Mouse (Mus musculus) left cerebral cortex, adult 11 months (tissue): ENCODE results near the gene Ugt1a6b.
"Not testable (repeated sequence)": the region's sequence is repeated elsewhere in the genome, so short reads cannot be mapped to it uniquely, and the experiment has no call there.

Source experiments
- DNase-seq: peaks from one replicate; pipeline ENCODE4 v3.0.0; 2022; ENCODE audit warnings: low spot score

Ugt1a6b gene

DNA sequence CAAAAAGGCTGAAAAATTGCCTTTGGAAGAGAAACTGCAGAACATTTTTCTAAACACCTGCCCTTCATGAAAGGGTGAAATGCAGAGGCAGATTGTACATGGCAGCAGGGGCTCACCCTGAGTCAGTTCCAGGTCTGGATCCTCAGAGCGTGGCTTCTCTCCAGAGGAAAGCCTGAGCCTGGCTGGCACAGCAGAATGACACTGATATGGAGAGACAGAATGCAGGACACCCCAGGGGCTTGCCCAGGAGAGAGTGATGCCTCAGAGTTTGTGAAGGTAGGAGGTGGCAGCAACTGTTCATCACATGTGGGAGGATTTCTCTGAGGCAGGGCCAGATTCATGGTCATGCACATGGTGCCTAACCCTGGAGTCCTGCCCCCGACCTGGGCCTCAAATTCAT lies 96.9 kb downstream of the Ugt1a6b start:
- no peak for DNase-seq

DNA sequence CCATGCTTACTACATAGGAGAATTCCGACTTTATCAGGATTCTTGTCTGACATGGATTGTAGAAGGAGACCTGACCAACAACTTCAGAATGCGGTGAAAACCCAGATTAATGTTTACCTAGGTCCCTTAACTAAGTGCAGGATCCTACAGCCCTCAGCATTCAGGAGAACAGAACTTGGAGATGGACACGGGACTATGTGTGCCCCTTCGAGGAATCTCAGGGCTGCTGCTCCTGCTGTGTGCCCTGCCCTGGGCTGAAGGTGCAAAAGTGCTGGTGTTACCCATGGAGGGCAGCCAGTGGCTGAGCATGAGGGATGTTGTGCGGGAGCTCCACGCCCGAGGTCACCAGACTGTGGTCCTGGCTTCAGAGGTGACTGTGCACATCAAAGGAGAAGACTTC lies 97.4 kb downstream of the Ugt1a6b start, which contains the start of gene Ugt1a2:
Gene Ugt1a2, plus strand, starts transcription at position 146 of the 400 bp plus-strand sequence.
- DNase-seq, result no peak

DNA sequence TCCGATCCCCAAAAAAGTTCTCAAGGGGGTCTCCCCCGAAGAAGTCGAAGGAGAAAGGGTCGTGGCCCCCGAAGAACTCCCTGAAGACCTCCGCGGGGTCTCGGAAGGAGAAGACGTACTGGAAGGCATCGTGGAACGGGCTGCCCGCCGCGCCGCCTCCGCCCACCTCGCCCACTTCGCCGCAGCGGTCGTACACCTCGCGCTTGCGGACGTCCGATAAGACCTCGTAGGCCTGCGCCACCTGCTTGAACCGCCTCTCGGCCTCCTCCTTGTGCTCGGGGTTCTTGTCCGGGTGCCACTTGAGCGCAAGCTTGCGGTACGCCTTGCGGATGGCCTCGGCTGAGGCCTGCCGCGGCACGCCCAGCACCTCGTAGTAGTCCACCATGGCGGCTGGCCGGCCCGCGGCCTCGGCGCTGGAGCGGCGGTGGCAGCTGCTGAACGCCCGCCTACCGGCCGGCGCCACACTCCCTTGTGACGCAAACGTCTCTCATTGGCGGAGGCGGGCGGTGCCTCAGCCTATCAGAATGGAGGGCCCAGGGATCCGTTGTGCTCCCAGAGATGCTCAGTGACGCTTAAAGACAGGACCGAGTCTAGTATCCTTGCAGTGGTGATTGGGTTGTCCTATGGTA lies 102.4 kb downstream of the Ugt1a6b start, which contains the start of gene Dnajb3:
Gene Dnajb3, minus strand, starts transcription at position 489 of the 629 bp plus-strand sequence.
- peak; percentile 72 for DNase-seq

DNA sequence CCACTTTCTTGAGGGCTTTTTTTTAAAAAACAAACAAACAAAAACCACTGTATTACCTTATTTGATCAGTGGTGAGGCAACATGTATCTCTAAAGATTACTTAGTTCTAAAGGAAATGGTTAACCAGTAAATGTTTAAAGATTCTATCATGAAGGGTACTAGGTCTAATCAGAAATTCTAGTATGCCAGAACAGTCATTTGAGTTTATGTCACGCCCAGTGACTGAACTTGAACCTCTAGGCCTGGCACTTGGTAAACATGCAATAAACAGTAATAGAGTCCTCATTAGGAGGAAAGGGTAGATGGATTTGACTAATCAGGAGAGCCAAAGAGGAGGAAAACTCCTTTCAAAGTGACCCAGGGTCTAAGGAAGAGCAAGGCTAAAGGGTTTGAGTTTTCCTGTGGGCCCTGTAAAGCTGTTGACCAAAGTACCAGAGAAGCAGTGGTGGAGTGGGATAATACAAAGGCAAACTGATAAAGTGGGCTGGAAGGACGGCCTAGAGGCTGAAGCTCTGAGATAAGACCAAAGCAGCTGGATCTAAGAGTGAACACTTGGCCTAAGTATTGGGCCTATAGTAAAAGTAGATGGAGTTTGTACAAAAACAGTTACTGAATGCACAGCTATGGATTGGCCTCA lies 103.9 kb downstream of the Ugt1a6b start:
- DNase-seq, result no peak

DNA sequence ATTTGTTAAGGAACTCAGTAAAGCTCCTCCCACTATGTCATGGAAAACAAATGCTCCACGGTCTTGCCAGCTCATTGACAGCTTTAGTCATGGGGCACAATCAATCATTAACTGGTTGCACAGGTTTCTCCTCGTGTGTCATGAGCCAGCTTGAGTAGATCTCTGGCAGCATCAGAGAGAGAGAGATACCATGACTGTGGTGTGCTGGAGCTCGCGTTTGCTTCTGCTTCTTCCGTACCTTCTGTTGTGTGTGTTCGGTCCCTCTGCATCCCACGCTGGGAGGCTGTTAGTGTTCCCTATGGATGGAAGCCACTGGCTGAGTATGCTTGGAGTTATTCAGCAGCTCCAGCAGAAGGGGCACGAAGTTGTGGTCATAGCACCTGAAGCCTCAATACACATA lies 108.8 kb downstream of the Ugt1a6b start, which contains the start of gene Ugt1a1:
Gene Ugt1a1, plus strand, starts transcription at position 148 of the 400 bp plus-strand sequence.
- no peak for DNase-seq

DNA sequence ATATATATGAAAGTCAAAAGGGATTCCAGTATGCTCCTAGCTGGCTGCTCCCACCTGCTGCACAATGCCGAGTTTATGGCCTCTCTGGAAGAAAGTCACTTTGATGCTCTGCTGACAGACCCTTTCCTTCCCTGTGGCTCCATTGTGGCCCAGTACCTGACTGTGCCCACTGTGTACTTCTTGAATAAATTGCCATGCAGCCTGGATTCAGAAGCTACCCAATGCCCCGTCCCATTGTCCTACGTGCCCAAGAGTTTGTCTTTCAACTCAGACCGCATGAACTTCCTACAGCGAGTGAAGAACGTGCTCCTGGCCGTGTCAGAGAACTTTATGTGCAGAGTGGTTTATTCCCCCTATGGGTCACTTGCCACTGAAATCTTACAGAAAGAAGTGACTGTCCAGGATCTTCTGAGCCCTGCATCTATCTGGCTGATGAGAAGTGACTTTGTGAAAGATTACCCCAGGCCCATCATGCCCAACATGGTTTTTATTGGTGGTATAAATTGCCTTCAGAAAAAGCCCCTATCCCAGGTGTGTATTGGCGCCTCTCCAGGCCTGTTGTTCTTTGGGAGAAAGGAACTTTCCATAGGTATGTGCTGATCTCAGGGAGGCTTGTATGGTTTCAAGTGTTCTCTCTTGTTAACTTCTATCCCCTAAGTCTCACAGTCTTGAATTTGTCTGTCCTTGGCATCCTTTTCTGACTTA lies 109.4 kb downstream of the Ugt1a6b start:
- DNase-seq, result no peak

DNA sequence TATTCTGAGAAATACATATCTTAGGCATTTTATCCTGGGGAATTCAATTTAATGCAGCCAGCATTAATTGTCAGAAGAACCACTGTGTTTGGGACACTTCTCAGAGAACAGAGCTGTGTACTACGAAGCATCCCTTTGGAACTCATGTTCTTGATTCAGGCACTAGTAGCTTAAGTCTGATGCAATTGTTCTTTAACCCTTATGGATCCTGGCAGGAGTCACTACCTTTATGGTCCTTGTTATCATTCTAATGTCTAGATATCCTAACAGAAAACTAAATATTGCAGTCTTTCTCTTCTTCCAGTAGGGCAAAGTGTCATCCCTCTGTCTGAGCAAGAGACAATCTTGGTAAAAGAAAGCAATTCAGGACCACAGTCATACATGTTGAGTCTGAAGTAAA lies 110.0 kb downstream of the Ugt1a6b start:
- no peak for DNase-seq

DNA sequence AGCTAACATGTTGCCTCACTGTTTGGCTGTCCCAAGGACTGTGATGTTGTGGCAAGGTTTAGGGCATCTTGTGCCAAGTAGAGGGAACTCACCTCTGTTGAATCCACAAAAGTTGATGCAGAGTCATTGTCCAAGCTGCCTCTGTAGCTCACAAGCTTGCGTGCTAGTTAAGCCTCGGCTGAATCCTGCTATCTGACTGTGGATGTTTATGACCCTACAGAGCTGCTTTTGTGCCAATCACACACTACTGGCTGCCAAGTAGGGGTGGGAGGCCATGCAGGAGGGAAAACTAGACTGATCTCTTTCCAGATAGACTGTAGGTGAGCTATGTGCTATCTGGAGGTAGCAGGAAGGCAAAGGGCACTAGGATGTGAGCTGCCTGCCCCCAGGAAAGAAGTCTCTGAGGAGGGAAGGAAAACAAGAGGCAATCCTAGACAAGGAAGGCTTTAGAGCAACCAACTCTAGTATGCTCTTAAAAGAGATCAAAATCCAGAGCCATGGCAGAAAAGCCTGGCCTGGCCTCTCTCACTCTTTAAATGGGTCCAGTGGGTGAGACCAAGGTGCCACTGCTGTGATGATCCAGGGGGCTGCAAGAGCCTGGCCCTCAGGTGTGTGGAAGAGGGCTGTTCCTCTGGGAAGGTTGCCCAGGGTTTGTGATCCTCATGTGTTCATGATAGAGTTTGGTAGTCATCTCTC lies 110.9 kb downstream of the Ugt1a6b start:
- no peak for DNase-seq

DNA sequence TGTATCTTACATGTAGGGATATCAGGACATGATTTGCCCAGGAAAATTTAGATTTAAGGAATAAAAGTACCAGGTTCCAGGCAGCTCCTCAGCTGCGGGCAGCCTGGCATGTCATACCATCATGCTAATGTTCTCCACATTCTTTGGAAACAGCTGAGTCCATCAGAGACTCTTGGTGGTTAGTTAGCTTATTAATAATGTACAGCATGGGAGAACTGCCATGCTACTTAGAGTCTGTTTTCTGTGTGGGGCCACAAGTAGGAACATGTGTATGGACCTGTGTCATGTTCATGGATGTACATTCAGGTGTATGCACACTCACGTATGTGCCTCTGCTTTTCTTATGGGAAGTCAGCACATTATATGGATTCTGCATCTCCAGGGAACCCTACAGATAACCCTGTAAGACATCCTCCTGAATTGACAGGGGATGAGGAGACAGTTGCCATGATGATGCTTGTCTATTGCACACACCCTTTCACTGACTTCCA lies 111.5 kb downstream of the Ugt1a6b start:
- no peak for DNase-seq

DNA sequence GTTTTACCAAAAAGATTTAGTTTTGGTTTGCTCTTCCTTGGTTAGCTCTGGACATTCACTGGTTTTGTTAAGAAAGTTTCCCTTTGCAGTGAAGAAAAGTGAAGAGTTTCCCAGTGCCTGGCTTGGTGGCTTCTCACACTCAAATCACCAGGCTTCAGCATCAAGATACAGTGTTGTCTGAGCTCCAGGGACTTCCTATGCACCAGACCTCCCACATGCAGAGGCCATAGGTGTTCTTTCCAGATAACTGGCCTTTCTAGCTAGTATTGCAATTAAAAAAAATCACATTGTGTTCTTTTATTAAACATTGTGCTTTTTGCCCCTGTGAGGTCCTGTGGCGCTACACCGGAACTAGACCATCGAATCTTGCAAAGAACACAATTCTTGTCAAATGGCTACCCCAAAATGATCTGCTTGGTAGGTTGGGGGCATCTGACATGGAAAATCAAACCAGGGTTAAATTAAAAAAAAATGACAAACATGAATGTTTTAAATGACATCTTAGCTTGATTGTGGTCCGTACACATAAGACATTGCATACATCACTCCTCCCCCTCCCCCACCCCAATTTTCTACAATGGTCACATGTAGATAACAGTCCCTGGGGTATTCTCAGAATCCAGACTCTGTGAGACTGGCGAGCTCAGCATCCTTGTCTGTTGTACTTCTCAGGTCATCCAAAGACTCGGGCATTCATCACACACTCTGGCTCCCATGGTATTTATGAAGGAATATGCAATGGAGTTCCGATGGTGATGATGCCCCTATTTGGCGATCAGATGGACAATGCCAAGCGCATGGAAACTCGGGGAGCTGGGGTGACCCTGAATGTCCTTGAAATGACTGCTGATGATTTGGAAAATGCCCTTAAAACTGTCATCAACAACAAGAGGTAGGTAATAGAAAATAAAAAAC lies 112.7 kb downstream of the Ugt1a6b start:
- no peak for DNase-seq

DNA sequence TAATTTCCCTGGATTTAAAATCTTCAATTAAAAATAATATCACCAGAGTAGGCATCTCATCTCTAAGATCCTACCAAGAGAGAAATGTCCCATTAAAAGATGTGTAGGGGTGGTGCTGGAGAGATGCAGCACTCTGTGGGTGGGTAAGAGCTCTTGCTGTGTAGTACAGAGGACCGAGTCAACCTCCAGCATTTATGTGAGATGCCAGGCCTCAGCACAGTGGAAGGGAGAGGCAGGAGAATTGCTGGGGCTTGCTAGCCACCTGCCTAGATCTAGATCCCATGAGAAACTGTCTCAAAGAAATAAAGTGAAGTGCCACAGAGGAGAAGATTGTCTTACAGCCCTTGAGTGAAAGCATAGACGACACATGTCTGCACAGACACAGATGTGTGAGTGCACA lies 113.5 kb downstream of the Ugt1a6b start:
- no peak for DNase-seq

DNA sequence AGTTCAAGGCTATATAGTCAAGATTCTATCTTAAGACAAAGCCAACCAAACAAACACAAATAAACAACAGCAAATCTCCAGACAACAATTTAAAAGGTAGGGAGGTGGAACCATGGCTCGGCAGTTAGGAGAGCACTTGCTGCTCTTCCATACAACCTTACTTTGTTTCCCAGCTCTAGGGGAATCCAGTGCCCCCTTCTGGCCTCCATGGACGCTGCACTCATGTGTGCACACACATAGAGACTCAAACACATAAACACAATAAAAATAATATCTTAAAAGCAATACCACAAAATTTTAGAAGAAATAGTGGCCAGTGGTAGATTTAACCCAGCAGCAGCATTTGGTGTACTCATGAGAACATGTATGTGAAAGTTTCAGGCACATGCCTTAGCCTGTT lies 114.1 kb downstream of the Ugt1a6b start:
- DNase-seq, result no peak

DNA sequence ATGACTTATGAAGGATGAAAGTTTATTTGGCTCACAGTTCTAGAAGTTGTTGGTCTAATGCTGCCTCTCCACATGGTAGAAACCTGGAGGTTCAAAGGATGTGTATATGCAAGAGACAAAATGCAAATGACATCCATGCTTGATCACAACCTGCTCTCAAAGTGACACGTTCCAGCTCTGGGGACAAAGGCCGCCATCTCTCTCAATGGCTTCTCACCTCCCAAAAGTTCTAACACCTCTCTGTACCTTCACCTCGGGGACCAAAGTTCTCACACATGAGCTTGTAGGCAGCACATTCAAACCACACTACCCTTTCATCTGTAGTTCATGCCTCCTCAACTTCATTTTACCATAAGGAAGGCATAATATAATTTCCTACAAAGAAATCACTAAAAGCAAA lies 114.5 kb downstream of the Ugt1a6b start:
- DNase-seq, result no peak

DNA sequence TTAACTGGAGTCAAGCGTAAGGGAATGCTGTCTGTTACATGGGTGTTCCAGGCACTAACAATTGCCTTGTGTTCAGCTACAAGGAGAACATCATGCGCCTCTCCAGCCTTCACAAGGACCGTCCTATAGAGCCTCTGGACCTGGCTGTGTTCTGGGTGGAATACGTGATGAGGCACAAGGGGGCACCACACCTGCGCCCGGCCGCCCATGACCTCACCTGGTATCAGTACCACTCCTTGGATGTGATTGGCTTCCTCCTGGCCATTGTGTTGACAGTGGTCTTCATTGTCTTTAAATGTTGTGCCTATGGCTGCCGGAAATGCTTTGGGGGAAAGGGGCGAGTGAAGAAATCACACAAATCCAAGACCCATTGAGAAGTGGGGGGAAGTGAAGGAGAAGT lies 115.0 kb downstream of the Ugt1a6b start:
- DNase-seq, result no peak

DNA sequence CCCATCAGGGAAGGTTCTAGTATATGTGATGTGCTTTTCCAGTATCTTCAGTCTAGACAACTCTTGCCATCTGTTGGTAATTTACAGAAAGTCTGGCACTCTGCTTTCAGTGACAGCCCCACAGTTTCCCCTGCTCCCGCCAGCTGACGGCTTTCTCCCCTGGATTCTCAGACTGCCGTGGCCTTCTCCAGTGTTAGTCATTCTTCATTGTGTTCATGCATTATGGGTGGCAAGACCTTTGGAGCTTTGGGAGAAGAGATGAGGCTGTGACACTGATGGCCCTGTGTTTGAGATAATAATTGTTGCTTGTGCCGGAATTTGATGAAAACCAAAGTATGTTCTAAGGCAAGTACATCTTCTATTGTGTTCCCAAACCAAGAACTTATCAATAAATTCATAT lies 115.5 kb downstream of the Ugt1a6b start:
- DNase-seq, result no peak

DNA sequence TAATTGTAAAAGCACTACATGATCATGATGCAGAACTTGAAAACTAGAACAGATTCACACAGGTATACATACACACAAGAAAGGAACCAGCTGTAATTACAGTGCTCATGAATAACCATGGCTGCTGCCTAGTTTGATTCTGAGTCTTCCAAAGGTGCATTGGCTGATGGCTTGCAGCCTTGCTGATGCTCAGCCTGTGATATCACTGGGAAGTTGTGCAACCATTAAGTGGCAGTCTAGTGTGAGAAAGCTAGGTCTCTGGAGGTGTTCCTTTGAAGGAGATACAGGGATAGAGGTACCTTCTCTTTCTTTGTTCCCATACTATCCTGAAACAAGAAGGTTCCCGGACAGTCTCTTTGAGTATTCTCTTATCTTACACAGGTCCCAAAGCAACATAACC lies 116.0 kb downstream of the Ugt1a6b start:
- no peak for DNase-seq

DNA sequence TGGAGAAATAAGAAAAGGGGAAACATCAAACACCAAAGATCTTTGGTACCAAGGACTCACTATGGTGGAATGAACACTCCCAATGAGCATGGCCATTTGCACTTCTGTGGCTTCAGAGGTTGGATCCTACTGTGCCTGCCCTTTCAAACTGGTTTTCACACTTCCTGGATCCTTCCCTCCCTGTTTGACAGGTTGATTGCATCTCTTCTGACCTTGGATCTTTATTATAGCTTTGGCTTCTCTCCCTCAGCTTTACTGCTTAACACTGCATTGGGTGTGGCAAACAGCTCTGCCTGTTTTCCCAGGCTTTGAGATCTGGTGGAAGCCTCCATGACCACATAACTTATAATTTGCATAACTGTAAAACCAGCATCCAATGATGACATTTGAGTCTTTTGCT lies 117.3 kb downstream of the Ugt1a6b start:
- DNase-seq, result no peak

DNA sequence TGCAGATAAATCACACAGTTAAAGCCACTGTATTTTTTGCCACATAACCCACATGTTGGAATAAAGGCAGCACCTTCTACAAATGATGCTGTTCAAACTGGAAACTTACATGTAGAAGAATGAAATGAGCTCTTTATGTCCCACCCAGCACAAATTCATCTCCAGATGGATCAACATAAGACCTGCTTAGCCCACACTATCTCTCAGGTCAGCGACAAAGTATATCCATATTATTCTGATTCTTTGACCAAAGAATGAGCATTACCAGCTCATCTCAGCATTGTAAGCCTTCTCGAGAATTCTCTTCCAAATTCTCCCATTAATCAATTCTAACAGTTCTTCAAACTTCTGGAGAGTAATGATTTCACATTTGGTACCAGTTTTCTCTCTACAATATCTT lies 119.2 kb downstream of the Ugt1a6b start:
- DNase-seq, result no peak

DNA sequence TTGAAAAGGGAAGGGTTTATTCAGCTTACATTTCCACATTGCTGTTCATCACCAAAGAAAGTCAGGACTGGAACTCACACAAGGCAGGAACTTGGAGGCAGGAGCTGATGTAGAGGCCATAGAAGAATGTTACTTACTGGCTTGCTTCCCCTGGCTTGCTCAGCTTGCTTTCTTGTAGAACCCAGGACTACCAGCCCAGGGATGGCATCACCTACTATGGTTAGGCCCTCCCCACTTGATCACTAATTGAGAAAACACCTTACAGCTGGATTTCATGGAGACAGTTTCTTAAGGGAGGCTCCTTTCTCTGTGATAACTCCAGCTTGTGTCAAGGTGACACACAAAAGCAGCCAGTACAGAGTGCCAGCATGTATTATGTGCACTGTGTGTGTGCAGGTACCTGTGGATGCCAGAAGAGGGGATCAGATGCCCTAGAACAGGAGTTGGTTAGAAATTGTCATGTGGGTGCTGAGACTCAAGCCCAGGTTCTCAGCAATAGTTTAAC lies 120.0 kb downstream of the Ugt1a6b start:
- DNase-seq, result not testable (repeated sequence)

DNA sequence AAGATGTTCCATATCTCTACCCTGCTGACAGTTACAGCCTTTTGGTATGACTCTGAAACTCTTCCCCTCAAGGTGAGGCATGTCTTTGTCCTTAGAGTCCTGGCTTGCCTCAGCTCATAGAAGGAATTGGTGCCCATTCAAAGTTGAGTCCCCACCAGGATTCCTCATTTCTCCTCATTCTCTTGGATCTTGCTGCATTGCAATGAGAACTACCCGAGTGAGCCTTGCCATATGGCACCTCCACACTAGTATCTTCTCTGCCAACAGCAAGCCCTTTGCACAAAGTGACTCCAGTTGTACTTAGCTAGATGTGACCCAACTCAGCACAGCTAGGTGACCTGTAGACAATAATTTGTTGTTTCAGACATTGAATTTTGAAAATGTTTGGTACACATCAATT lies 120.5 kb downstream of the Ugt1a6b start:
- no peak for DNase-seq
